Mouse (Mus musculus) forebrain, embryonic 15.5 days (tissue): ENCODE measurements around the gene Dgke. TPM values are rescaled to one million over a fixed set of nuclear protein-coding genes. Genes with fewer than 3 reads are reported as not detected.
A peak's percentile ranks its signal among the peaks of the same experiment; 100 is the strongest.

ENCODE experiments used
- ATAC-seq: fragments of 200-750 bp; cut with Nextera tagmentation; replicated peaks from 2 replicates; pipeline ENCODE4 v1.8.0; 2017; ENCODE audit warnings: mild to moderate bottlenecking, moderate TSS enrichment, moderate library complexity
- H3K27ac ChIP-seq: fragments of 300-500 bp; sonication (generic); replicated peaks from 2 replicates; pipeline ENCODE4 v1.5.1; 2015; ENCODE audit warnings: mild to moderate bottlenecking, inconsistent platforms
- H3K27me3 ChIP-seq: fragments of 300-500 bp; sonication (generic); 2 replicates; pipeline ENCODE4 v1.6.1; 2015; ENCODE audit warnings: inconsistent platforms
- H3K36me3 ChIP-seq: fragments of 300-500 bp; sonication (generic); 2 replicates; pipeline ENCODE4 v1.6.1; 2015; ENCODE audit warnings: mild to moderate bottlenecking, inconsistent platforms
- H3K4me1 ChIP-seq: fragments of 300-500 bp; sonication (generic); 2 replicates; pipeline ENCODE4 v1.6.1; 2015; ENCODE audit warnings: inconsistent platforms
- H3K4me2 ChIP-seq: fragments of 300-500 bp; sonication (generic); replicated peaks from 2 replicates; pipeline ENCODE4 v1.6.1; 2015; ENCODE audit warnings: mild to moderate bottlenecking, inconsistent platforms
- H3K4me3 ChIP-seq: fragments of 300-500 bp; sonication (generic); 2 replicates; pipeline ENCODE4 v1.5.1; 2015; ENCODE audit warnings: mild to moderate bottlenecking, inconsistent platforms
- H3K9ac ChIP-seq: fragments of 300-500 bp; sonication (generic); replicated peaks from 2 replicates; pipeline ENCODE4 v1.6.1; 2015; ENCODE audit warnings: mild to moderate bottlenecking, inconsistent platforms
- H3K9me3 ChIP-seq: fragments of 300-500 bp; sonication (generic); 2 replicates; pipeline ENCODE4 v1.6.1; 2016; ENCODE audit warnings: inconsistent platforms
- WGBS: fragments of 180-500 bp; shearing (Covaris S2); methylation state at CpG from one replicate; pipeline ENCODE4 v1.1.7; 2015; ENCODE audit warnings: mixed read lengths; 5-methylcytosine and 5-hydroxymethylcytosine counted together
- polyA plus RNA-seq: library from polyadenylated mRNA; unstranded; fragments of >200 nt; fragmentation: Nextera tagmentation; extraction: Ambion mirVana; gene quantifications from 2 replicates; pipeline ENCODE4 v1.2.1, GENCODE M21; 2015

The Dgke gene
- polyA plus RNA-seq, 1 experiment from 2014 or later = 16.8 TPM

DNA sequence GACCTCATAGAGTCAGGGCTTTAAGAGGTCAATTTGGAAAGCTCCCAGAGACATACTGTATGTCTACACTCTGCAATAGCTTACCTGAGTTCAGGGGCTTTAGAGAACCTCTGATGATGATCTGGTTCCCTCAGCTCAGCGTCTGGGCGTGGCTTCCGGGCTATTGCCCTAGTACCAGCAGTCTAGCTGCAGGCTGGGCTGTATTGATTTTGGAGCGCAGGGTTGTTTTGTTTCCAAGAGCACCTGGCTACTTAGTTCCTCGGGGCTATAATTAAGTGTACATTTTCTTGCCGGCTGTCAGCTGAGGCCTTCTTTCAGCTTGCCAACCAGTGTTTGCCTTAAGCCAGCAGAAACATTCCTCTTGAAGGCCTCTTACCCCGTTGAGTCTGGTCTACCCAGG, 57.2 kb downstream of the Dgke start:
- H3K9ac ChIP-seq = no peak overlapping the region

DNA sequence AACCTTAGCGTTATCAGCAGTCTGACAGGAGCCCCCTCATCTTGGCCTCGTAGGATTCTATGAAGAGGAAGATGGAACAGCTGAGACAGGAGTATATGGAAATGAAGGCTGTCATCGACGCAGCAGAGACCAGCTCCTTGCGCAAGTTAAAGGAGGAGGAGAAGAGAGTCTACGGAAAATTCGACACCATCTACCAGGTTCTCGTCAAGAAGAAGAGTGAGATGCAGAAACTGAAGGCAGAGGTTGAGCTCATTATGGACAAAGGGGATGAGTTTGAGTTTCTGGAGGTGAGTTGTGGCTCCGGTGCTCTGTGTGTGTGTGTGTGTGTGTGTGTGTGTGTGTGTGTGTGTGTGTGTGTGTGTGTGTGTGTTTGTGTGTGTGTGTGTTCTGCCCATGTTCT, 57.6 kb downstream of the Dgke start:
- ATAC-seq = no peak
- no peaks in the 10 kb centered on the region for H3K36me3 ChIP-seq
- H3K9ac ChIP-seq = no peak overlapping the region
- H3K27me3 ChIP-seq = no peaks in the 10 kb centered on the region
- no peak overlapping the region for H3K4me3 ChIP-seq
- WGBS = 95% methylated on average over 9 of the region's 9 CpGs
- H3K4me1 ChIP-seq = no peaks in the 10 kb centered on the region
- H3K4me2 ChIP-seq = no peak overlapping the region
- no peaks in the 10 kb centered on the region for H3K9me3 ChIP-seq
- no peak overlapping the region for H3K27ac ChIP-seq

More for the DNA sequence above, 57.2 kb downstream of the Dgke start:
- Histone ChIP-seq H3K4me2 (no peak overlapping the region), H3K36me3 (no peaks in the 10 kb centered on the region), H3K4me1 (no peaks in the 10 kb centered on the region), H3K9me3 (no peaks in the 10 kb centered on the region), H3K27ac (no peak overlapping the region), H3K27me3 (no peaks in the 10 kb centered on the region), H3K4me3 (no peak overlapping the region)
- whole genome bisulfite sequencing = 69% methylated on average over 7 of the region's 7 CpGs
- ATAC-seq = no peak

DNA sequence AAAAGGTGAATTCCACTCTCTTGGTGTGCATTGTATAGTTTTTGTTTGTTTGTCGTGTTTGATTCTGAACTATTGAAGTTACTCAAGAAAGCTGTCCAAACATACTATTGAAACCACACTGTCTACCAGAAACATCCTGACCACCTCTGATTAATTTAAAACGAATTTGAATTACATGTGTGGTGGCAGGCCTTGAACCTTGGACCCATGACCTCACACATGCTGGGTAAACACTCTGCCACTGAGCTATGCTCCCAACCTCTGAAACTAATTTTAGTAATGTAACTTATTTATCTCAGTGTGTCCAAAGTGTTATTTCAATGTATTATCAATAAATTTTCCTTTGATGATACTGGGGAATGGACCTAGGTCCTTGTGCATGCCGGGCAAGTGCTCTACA, 59.1 kb downstream of the Dgke start:
- no peaks in the 10 kb centered on the region for H3K9me3 ChIP-seq
- 85% methylated on average over 3 of the region's 3 CpGs for WGBS
- H3K36me3 ChIP-seq = no peaks in the 10 kb centered on the region
- no peak overlapping the region for H3K4me2 ChIP-seq
- H3K9ac ChIP-seq = no peak overlapping the region
- H3K4me3 ChIP-seq = no peak overlapping the region
- H3K27ac ChIP-seq = no peak overlapping the region
- ATAC-seq = no peak
- no peaks in the 10 kb centered on the region for H3K27me3 ChIP-seq
- no peaks in the 10 kb centered on the region for H3K4me1 ChIP-seq

DNA sequence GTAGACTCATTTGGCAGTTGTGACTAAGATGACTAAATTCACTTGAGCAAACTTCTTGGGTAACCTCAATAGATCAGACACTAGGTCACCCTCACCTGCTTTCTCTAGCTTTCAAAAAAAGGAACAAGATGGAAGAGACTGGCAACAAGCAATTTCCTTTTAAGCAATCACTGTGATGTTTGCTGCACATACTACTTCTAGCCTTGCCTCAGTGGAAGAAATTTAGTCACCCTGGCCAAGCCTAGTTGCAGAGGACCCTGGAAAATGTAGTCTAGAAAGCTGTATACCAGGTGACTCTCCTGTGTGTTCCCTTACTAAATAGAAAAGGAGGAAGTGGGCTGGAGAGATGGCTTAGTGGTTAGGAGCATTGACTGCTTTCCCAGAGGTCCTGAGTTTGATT, 60.2 kb downstream of the Dgke start:
- Histone ChIP-seq H3K4me1 (no peaks in the 10 kb centered on the region), H3K27ac (no peak overlapping the region), H3K4me2 (no peak overlapping the region), H3K9ac (no peak overlapping the region), H3K36me3 (no peaks in the 10 kb centered on the region), H3K27me3 (no peaks in the 10 kb centered on the region), H3K9me3 (no peaks in the 10 kb centered on the region), H3K4me3 (no peak overlapping the region)
- ATAC-seq = no peak

DNA sequence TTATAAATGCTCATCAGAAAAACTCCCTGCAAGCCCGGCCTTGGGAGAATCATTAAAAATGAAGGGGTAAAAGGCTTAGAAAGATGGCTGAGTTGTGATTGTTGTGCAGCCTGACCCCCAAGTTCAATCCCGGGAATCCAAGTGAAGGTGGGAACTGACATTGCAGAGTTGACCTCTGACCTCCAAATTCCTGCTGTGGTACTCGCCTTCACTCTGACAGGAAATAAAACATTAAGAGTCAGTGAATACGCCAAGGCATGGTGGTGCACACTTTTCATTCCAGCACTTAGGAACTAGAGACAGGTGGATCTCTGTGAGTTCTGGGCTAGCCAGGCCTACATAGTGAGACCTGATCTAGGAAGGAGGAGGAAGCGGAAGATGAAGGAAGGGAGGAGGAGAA, 61.2 kb downstream of the Dgke start:
- H3K4me3 ChIP-seq = no peak overlapping the region
- no peaks in the 10 kb centered on the region for H3K4me1 ChIP-seq
- no peaks in the 10 kb centered on the region for H3K36me3 ChIP-seq
- no peak overlapping the region for H3K4me2 ChIP-seq
- ATAC-seq = no peak
- H3K27me3 ChIP-seq = peaks cover under 1% of the 10 kb centered on the region; the same call in 1 of the 2 replicates
- H3K9me3 ChIP-seq = no peaks in the 10 kb centered on the region
- no peak overlapping the region for H3K9ac ChIP-seq
- H3K27ac ChIP-seq = no peak overlapping the region
- 86% methylated on average over 5 of the region's 5 CpGs for WGBS

DNA sequence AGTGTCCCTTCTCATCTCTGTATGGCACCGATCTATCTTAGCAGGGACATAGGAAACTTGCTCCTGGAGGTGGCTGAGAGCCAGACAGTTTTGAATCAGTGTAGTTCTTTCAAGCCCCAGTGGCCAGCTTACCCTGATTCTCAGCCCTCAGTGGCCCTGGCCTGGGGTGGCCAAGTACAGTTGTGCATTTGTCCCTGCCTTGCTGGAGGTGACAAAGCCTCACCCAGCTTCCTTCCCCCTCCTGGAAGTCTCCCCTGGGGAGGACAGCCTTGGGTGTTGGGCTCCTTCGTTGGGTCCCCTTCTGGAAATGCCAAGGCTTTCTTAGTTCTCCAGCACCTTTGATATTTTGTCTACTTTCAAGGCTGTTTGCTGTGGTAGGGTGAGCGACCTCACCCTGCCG, 62.9 kb downstream of the Dgke start:
- Histone ChIP-seq H3K4me3 (no peak overlapping the region), H3K4me1 (peaks cover 8% of the 10 kb centered on the region; the same call in 1 of the 2 replicates), H3K4me2 (no peak overlapping the region), H3K27ac (no peak overlapping the region), H3K36me3 (no peaks in the 10 kb centered on the region), H3K27me3 (peaks cover 18% of the 10 kb centered on the region), H3K9ac (no peak overlapping the region), H3K9me3 (no peaks in the 10 kb centered on the region)
- 85% methylated on average over 4 of the region's 4 CpGs for WGBS
- no peak for ATAC-seq

DNA sequence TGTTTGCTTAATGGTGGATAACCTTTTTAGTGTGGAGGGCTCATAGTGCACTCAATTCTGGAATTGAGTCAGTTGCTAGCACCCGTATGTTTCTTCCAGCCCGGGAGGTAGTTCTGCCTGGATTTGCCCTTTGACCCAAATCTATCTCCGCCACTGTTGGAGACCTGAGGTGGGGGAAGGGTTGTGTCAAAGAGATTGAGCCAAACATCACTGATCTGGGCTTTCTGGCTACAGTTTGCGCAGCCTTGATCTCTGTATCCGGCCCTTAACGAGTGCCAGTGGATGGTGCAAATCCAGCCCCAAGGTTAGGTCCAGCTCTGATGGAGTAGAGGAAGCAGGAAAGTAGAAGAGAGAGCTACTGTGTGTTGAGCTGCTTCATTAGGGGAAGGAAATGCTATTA, 63.6 kb downstream of the Dgke start:
- ATAC-seq = no peak
- no peak overlapping the region for H3K4me3 ChIP-seq
- H3K27ac ChIP-seq = no peak overlapping the region
- no peaks in the 10 kb centered on the region for H3K9me3 ChIP-seq
- WGBS = 76% methylated on average over 6 of the region's 6 CpGs
- H3K4me1 ChIP-seq = peaks cover 8% of the 10 kb centered on the region; the same call in 1 of the 2 replicates
- no peaks in the 10 kb centered on the region for H3K36me3 ChIP-seq
- H3K4me2 ChIP-seq = no peak overlapping the region
- H3K9ac ChIP-seq = no peak overlapping the region
- peaks cover 18% of the 10 kb centered on the region for H3K27me3 ChIP-seq

DNA sequence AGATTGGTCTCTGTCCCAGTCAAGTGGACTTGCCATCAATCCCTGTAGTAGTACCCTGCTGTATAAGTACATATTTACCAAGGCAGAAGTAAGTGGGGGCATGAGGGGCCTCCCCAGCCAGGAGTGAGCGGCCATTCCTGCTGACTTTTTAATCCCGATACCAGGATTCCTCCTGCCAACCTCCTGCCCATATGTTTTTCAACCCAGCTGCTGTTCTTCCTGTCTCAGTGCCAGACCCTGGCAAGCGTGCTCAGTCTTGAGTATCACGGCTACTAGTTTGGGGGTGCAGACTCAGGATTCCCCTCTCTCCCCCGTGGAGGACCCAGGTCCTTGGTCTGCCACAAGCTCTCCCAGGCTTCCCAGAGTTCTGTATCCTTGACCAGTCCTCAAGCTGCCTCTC, 64.0 kb downstream of the Dgke start:
- no peak overlapping the region for H3K9ac ChIP-seq
- 61% methylated on average over 5 of the region's 5 CpGs for WGBS
- no peaks in the 10 kb centered on the region for H3K9me3 ChIP-seq
- H3K4me1 ChIP-seq = peaks cover 8% of the 10 kb centered on the region; the same call in 1 of the 2 replicates
- no peaks in the 10 kb centered on the region for H3K36me3 ChIP-seq
- H3K27ac ChIP-seq = no peak overlapping the region
- H3K4me2 ChIP-seq = no peak overlapping the region
- peaks cover 18% of the 10 kb centered on the region for H3K27me3 ChIP-seq
- H3K4me3 ChIP-seq = no peak overlapping the region
- no peak for ATAC-seq

DNA sequence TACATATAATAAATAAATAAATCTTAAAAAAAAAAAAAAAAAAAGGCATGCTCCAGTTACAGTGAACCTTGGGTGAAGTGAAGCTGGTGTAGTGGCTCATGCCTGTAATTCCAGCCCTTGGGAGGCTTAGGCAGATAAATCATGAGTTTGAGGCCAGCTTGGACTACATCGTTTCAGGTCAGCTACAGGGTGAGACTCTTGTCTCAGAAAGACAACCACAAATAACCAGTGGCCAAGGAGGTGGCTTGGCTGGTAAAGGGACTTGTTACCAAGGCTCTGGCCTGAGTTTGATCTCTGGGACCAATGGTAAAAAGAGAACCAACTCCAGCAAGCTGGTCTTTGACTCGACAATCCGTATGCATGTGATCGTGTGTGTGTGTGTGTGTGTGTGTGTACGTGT, 64.6 kb downstream of the Dgke start:
- no peak overlapping the region for H3K27ac ChIP-seq
- H3K9ac ChIP-seq = no peak overlapping the region
- H3K36me3 ChIP-seq = no peaks in the 10 kb centered on the region
- no peak overlapping the region for H3K4me2 ChIP-seq
- no peak overlapping the region for H3K4me3 ChIP-seq
- no peak for ATAC-seq
- WGBS = 95% methylated on average over 5 of the region's 5 CpGs
- H3K4me1 ChIP-seq = peaks cover 8% of the 10 kb centered on the region; the same call in 1 of the 2 replicates
- peaks cover 18% of the 10 kb centered on the region for H3K27me3 ChIP-seq
- no peaks in the 10 kb centered on the region for H3K9me3 ChIP-seq

DNA sequence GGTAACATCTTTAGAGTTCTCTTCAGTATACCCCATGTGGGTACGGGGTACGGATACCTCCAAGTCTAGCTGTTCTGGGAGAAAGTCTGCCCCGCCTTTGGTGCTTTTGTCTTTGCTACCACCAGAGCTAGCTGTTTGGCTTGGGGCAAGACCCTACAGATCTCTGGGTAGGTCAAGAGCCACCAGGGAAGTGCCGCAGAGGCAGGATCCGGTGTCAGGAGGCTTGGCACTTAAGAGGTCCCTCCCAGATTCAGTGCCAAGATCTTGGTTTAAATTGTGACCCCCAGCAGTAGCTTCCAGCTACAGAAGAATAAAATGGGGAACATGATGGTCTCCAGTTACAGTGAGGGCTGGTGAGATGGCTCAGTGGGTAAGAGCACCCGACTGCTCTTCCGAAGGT, 65.1 kb downstream of the Dgke start:
- no peak overlapping the region for H3K4me2 ChIP-seq

DNA sequence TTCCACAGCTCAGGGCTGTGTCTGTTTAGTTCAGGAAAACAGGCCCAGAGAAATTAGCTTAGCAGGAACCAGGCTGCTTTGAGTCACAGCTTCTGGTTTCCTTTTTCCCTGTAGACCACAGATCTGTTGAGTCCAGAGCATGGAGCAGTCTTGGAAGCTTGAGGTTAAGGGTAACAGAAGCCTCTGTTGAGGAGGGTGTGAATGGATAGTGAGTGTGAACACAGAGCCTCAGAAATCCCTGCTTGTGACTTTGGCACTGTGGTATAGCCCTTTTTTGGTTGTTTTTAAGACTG, 66.2 kb downstream of the Dgke start:
- H3K27me3 ChIP-seq = peaks cover 18% of the 10 kb centered on the region
- H3K9me3 ChIP-seq = no peaks in the 10 kb centered on the region
- peaks cover 8% of the 10 kb centered on the region; the same call in 1 of the 2 replicates for H3K4me1 ChIP-seq
- H3K27ac ChIP-seq = no peak overlapping the region
- H3K4me3 ChIP-seq = no peak overlapping the region
- ATAC-seq = no peak
- no peak overlapping the region for H3K9ac ChIP-seq
- H3K4me2 ChIP-seq = no peak overlapping the region
- no peaks in the 10 kb centered on the region for H3K36me3 ChIP-seq

More for the DNA sequence above, 65.1 kb downstream of the Dgke start:
- 94% methylated on average over 7 of the region's 7 CpGs for WGBS
- Histone ChIP-seq H3K4me1 (peaks cover 8% of the 10 kb centered on the region; the same call in 1 of the 2 replicates), H3K36me3 (no peaks in the 10 kb centered on the region), H3K9me3 (no peaks in the 10 kb centered on the region), H3K9ac (no peak overlapping the region), H3K4me3 (no peak overlapping the region), H3K27me3 (peaks cover 18% of the 10 kb centered on the region), H3K27ac (no peak overlapping the region)
- ATAC-seq = no peak

DNA sequence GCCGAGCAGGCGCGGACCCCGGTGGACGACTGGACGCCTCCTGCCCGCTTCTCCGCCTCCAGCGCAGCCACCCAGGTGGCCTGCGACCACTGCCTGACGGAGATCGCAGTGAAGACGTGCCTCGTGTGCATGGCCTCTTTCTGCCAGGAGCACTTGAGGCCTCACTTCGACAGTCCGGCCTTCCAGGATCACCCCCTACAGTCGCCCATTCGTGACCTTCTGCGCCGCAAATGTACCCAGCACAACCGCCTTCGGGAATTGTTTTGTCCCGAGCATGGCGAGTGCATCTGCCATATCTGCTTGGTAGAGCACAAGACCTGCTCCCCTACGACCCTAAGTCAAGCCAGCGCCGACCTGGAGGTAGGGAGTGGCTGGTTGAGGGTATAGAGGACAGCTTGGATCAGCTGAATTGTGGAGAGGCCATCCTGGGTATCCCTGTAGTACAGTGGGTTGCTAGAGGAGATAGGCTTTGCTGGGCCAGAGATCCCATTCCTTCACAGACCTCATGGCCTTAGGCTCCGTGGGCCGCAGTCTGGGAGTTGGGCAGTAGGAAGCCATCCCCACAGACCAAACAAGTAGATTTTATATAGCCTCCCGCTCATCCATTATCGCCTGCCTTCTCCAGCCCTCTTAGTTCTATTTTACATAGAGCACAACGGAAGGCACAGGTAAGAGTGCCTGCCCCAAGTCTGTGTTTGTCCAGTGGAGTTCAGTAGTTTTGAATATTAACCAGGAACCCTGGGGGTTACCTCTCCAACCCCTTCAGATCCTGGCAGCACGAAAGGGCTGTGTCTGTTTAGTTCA, 66.7 kb downstream of the Dgke start:
- H3K4me1 ChIP-seq = peaks cover 8% of the 10 kb centered on the region; the same call in 1 of the 2 replicates
- H3K27ac ChIP-seq = no peak overlapping the region
- 27% methylated on average over 33 of the region's 33 CpGs for WGBS
- H3K4me3 ChIP-seq = peak overlapping the region; percentile 41
- H3K9ac ChIP-seq = peak overlapping the region; percentile 26; the same call in 1 of the 2 replicates
- H3K4me2 ChIP-seq = peak overlapping the region; percentile 50
- ATAC-seq = no peak
- H3K36me3 ChIP-seq = no peaks in the 10 kb centered on the region
- peaks cover 18% of the 10 kb centered on the region for H3K27me3 ChIP-seq
- no peaks in the 10 kb centered on the region for H3K9me3 ChIP-seq
